Mouse (Mus musculus) erythroblast, embryonic 14.5 days (primary cell): Measurements from ENCODE around the gene Ppil6. TPM values are rescaled to one million over a fixed set of nuclear protein-coding genes. Genes with fewer than 3 reads are reported as not detected.

Experiments
- H3K27me3 ChIP-seq: 2 replicates; pipeline ENCODE4 v1.6.1; 2012; ENCODE audit warnings: inconsistent platforms; ENCODE audit not compliant: control insufficient read depth
- H3K36me3 ChIP-seq: 2 replicates; pipeline ENCODE4 v1.6.1; 2012; ENCODE audit warnings: mild to moderate bottlenecking, inconsistent platforms; ENCODE audit not compliant: control insufficient read depth
- H3K4me1 ChIP-seq: 2 replicates; pipeline ENCODE4 v1.6.1; 2012; ENCODE audit warnings: inconsistent platforms; ENCODE audit not compliant: control insufficient read depth
- H3K4me3 ChIP-seq: replicated peaks from 2 replicates; pipeline ENCODE3; 2012; ENCODE audit warnings: moderate library complexity, mild to moderate bottlenecking, inconsistent platforms
- H3K9me3 ChIP-seq: 2 replicates; pipeline ENCODE4 v1.6.1; 2012; ENCODE audit warnings: low read length, inconsistent platforms, mixed read lengths; ENCODE audit not compliant: control insufficient read depth
- GATA1 ChIP-seq: IDR thresholded peaks from 2 replicates; pipeline ENCODE4 v1.6.1; 2012; ENCODE audit warnings: low read length, inconsistent platforms, mixed read lengths
- TAL1 ChIP-seq: IDR thresholded peaks from 3 replicates; pipeline ENCODE4 v1.6.1; 2012; ENCODE audit warnings: low read length, inconsistent platforms, mixed read lengths
- polyA plus RNA-seq: library from polyadenylated mRNA; stranded (reverse); fragments of >175 nt; gene quantifications from 2 replicates; pipeline ENCODE4 v1.2.3, GENCODE M21; 2012

Ppil6 gene
- polyA plus RNA-seq, 1 experiment: not detected

GRCm38 (mm10) chr10:41518508-41518980 lies 28.3 kb downstream of the Ppil6 start:
- Histone ChIP-seq H3K4me3 (peak overlapping the region; percentile 97), H3K27me3 (no peaks in the 10 kb centered on the region), H3K4me1 (peaks cover 35% of the 10 kb centered on the region), H3K9me3 (no peaks in the 10 kb centered on the region), H3K36me3 (peaks cover 13% of the 10 kb centered on the region)
- TF ChIP-seq TAL1: no peak
- TF ChIP-seq GATA1: no peak

GRCm38 (mm10) chr10:41518981-41519618 lies 28.9 kb downstream of the Ppil6 start, which contains the start of gene Cd164:
Gene Cd164 (plus strand): TSS chr10:41519414.
- Histone ChIP-seq H3K4me3 (peak within 1 kb of the TSS; percentile 97), H3K9me3 (no peaks in the 10 kb centered on the region), H3K36me3 (peaks cover 19% of the 10 kb centered on the region), H3K4me1 (peaks cover 35% of the 10 kb centered on the region), H3K27me3 (no peaks in the 10 kb centered on the region)
- no peak for TF ChIP-seq TAL1

DNA sequence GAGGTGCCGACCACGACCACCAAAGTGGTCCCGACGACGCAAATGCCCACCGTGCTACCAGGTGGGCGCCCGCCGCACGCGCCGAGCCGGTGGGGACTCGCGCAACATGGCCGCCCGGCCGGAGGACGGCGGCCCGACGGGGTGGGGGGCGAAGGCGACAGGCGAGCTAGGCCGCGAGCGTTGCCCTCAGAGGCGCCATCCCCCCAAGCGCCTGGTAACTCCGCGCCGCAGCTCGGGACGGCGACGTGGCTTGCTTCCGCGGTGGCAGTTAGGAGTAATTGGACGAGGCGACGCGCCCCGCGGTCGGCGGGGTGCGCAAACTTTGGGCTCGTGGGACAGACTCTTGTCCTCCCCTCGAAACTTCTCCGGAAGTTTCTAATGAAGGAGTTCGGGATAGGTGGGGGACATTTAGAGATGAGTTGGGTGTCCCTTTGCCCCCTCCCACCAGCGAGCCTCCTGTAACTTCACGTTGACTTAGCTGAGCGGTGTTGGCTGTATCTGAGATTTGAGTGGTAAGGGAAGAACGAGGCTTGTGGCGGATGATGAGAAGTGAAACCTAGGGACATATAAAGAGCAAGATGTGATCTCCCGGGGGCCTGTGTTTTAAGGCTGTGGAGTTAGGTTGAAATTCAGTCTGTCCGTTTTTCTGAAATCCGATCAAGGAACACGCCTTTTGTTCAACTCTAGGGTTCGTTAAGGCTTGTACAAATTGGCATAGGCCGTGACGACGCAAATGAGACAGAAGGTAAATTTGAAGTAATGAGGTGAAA lies 29.6 kb downstream of the Ppil6 start:
- peaks cover 26% of the 10 kb centered on the region for H3K36me3 ChIP-seq
- H3K4me3 ChIP-seq: peak overlapping the region; percentile 97
- no peak for TF ChIP-seq GATA1
- TF ChIP-seq TAL1: no peak
- no peaks in the 10 kb centered on the region for H3K27me3 ChIP-seq
- H3K4me1 ChIP-seq: peaks cover 38% of the 10 kb centered on the region
- H3K9me3 ChIP-seq: no peaks in the 10 kb centered on the region

DNA sequence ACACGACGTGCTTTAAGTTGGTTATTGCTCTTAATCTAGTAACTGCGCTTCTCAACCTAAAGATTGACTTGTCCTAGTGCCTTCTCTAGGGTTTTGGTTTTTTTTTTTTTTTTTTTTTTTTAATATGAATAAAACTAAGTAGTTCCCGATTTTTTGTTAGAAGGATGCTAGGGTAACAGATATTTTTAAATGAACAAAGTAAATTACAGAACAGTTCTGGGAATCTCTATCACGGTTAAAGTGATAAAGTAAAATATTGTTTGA lies 30.1 kb downstream of the Ppil6 start:
- Histone ChIP-seq H3K9me3 (no peaks in the 10 kb centered on the region), H3K27me3 (no peaks in the 10 kb centered on the region), H3K4me3 (peak overlapping the region; percentile 97), H3K36me3 (peaks cover 30% of the 10 kb centered on the region), H3K4me1 (peaks cover 41% of the 10 kb centered on the region)
- TF ChIP-seq GATA1: no peak
- TF ChIP-seq TAL1: no peak

GRCm38 (mm10) chr10:41523386-41523785 lies 33.1 kb downstream of the Ppil6 start:
- Histone ChIP-seq H3K4me1 (peaks cover 35% of the 10 kb centered on the region), H3K36me3 (peaks cover 53% of the 10 kb centered on the region), H3K9me3 (no peaks in the 10 kb centered on the region), H3K4me3 (no peak overlapping the region), H3K27me3 (no peaks in the 10 kb centered on the region)
- no peak for TF ChIP-seq GATA1
- no peak for TF ChIP-seq TAL1

DNA sequence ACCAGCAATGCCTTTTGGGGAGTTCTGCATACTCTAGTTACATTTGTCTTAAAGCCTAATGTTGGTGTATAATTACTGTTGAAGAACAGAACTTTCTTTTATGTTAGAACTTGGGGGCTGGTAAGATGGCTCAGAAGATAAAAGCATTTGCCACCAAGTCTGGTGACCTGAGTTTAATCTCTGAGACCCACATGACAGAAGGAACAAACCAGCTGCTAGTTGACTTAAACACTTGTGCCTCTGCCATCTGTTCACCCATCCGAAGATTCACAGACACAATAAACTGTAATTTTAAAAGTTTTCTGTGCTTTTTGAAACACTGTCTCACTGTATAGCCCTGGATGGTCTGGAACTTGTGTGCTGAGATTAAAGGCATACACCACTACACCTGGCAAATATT lies 35.5 kb downstream of the Ppil6 start:
- no peaks in the 10 kb centered on the region for H3K9me3 ChIP-seq
- no peak overlapping the region for H3K4me3 ChIP-seq
- TF ChIP-seq GATA1: no peak
- TF ChIP-seq TAL1: no peak
- H3K4me1 ChIP-seq: peaks cover 25% of the 10 kb centered on the region
- H3K27me3 ChIP-seq: no peaks in the 10 kb centered on the region
- peaks cover 75% of the 10 kb centered on the region for H3K36me3 ChIP-seq

DNA sequence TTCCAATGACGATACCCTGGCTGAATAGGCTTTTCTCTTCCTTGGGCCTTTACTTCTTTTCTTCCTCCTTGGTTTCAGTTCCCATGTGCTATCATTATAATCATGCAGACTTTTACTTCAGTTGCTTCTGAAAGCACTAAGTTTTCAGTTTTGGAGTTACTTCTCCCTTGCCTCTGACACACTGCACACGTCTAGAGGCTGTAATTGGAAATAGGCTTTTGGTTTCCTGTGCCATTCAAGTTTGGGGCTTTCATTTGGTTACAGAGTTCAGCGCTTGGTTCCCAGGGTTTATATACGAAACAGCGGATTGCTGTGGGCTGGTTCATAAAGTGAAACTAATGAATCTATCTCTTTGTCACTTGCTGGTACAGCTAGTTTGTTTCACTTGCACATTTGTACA lies 39.7 kb downstream of the Ppil6 start:
- Histone ChIP-seq H3K4me1 (peaks cover 7% of the 10 kb centered on the region; the same call in 1 of the 2 replicates), H3K9me3 (no peaks in the 10 kb centered on the region), H3K27me3 (no peaks in the 10 kb centered on the region), H3K36me3 (peaks cover 79% of the 10 kb centered on the region), H3K4me3 (no peak overlapping the region)
- TF ChIP-seq TAL1 (no peak), GATA1 (no peak)

GRCm38 (mm10) chr10:41535991-41536390 lies 45.8 kb downstream of the Ppil6 start:
- Histone ChIP-seq H3K9me3 (no peaks in the 10 kb centered on the region), H3K4me1 (no peaks in the 10 kb centered on the region), H3K36me3 (peaks cover 31% of the 10 kb centered on the region), H3K27me3 (no peaks in the 10 kb centered on the region), H3K4me3 (no peak overlapping the region)
- TF ChIP-seq TAL1 (no peak), GATA1 (no peak)

DNA sequence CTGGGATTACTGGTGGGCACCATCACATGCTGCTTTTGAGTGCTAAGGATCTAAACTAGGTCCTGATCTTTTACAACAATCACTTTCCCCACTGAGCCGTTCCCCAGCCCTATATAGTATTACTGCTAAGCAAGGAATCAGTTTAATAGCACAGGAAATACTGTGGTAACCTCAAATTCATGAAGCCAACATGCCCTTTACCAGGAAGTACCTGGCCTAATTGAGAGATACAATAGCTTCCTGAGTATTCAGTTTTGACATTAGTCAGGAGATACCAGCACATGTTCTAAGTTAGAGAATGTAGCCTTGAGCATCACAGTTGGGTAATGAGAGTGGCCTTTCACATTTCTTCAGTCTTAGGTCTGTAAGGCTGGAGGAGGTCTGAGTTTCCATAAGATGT lies 46.5 kb downstream of the Ppil6 start:
- TF ChIP-seq TAL1 (no peak), GATA1 (no peak)
- no peak overlapping the region for H3K4me3 ChIP-seq
- H3K4me1 ChIP-seq: no peaks in the 10 kb centered on the region
- peaks cover 25% of the 10 kb centered on the region for H3K36me3 ChIP-seq
- no peaks in the 10 kb centered on the region for H3K9me3 ChIP-seq
- H3K27me3 ChIP-seq: no peaks in the 10 kb centered on the region
